29 mouse cellular contexts compared by ENCODE assay signal in genomic region chr12:87018756-87019155, GRCm38 (mm10). TPM values are rescaled to one million over a fixed set of nuclear protein-coding genes. Genes with fewer than 3 reads are reported as not detected.
DNase-seq lines count a peak whose midpoint lies in the region; TF ChIP-seq lines count a peak whose summit lies in the region.
"Had no signal": no experiment of that assay in that cellular context is flagged by ENCODE, and none has a peak within 500 bp of the region (broad histone marks: within the 10 kb centered on the region; RNA-seq: fewer than 3 reads in every experiment).

No protein-coding gene starts in this region.

- DNase-seq in gastrocnemius, adult 2 months: peak; percentile 47
- DNase-seq in gastrocnemius, postnatal 4 days (ENCODE audit: low spot score in 2 of 2): no peak
- DNase-seq in brain, adult 2 months (ENCODE audit: low read depth, low spot score): peak; percentile 65
- DNase-seq in cerebellum, adult 18-20 months: peak; percentile 70
- peak; percentile 90 to 95 for DNase-seq in cerebellum, postnatal 10 days
- no peak for DNase-seq in lung, adult 2 months
- DNase-seq in adrenal gland, postnatal 25 days: no peak
- DNase-seq: adrenal gland, postnatal 36 days; kidney, adult 2 months; kidney, postnatal 36 days; liver, postnatal 0 days; retina, postnatal 1 day; right cerebral cortex, postnatal 14 days; thymus, postnatal 14 days had no signal

- WGBS in lung, adult 2 months: 74% methylated on average over 2 of the region's 2 CpGs

- TF ChIP-seq POLR2A in lung, adult 2 months (IDR thresholded peaks at IDR 0.05; ENCODE audit: borderline replicate concordance, extremely low read depth, low read depth, low read length): no peak

- no peak for TF ChIP-seq CTCF in gastrocnemius, adult 2 months (IDR thresholded peaks at IDR 0.05)
- no peak for TF ChIP-seq CTCF in lung, adult 2 months (IDR thresholded peaks at IDR 0.05; ENCODE audit: insufficient read depth, low read length)

- no peak overlapping the region for H3K4me3 ChIP-seq in gastrocnemius, adult 2 months
- no peak overlapping the region for H3K4me3 ChIP-seq in lung, adult 2 months (replicated peaks; ENCODE audit: extremely low read depth, low read depth, low read length)
- H3K4me3 ChIP-seq: heart, embryonic 10.5 days; heart, embryonic 15.5 days; intestine, embryonic 15.5 days; layer of hippocampus, adult 2 months; left cerebral cortex, adult 2 months; liver, embryonic 12.5 days; midbrain, embryonic 15.5 days; neural tube, embryonic 15.5 days had no signal

- intact Hi-C loops in gastrocnemius, adult 2 months (cut with DNase I): no loop called here

- H3K4me1 ChIP-seq in lung, adult 2 months (ENCODE audit: control insufficient read depth, insufficient read depth, low read length): no peaks in the 10 kb centered on the region
- H3K4me1 ChIP-seq: heart, embryonic 10.5 days; heart, embryonic 15.5 days; intestine, embryonic 15.5 days; liver, embryonic 12.5 days; midbrain, embryonic 15.5 days; neural tube, embryonic 15.5 days had no signal

- H3K27ac ChIP-seq in gastrocnemius, adult 2 months: no peak overlapping the region
- H3K27ac ChIP-seq: heart, embryonic 10.5 days; heart, embryonic 15.5 days; hindbrain, postnatal 0 days; intestine, embryonic 15.5 days; layer of hippocampus, adult 2 months; left cerebral cortex, adult 2 months; liver, embryonic 12.5 days; macrophage; midbrain, embryonic 15.5 days; neural tube, embryonic 15.5 days had no signal

RNA-seq across cellular contexts. Expression of gene Tmem63c, which starts 2.4 kb away (rescaled TPM):
- total RNA-seq in gastrocnemius, adult 2 months (2021): not detected
- under 1 TPM; 0.10 to 0.16 TPM for total RNA-seq in gastrocnemius, postnatal 4 days (2021)
- polyA plus RNA-seq in lung, adult 2 months (2012; rRNA removed): 0.16 and 0.22 TPM in 2 replicates
- total RNA-seq in adrenal gland, postnatal 25 days (2021): 0.71 and 1.5 TPM in 2 replicates
- total RNA-seq: megakaryocyte-erythroid progenitor cell, adult 5-6 weeks had no signal
- polyA plus RNA-seq: liver, embryonic 12.5 days; liver, postnatal 0 days; macrophage had no signal

RNA-seq across cellular contexts. Expression of gene Zdhhc22, which starts 28.5 kb away (rescaled TPM):
- total RNA-seq in gastrocnemius, adult 2 months (2021): not detected
- not detected for total RNA-seq in gastrocnemius, postnatal 4 days (2021)
- polyA plus RNA-seq in lung, adult 2 months (2012; rRNA removed): 0.03 TPM in 1 of 2 replicates, not detected in the other
- total RNA-seq in adrenal gland, postnatal 25 days (2021): 0.86 and 1.9 TPM in 2 replicates
- total RNA-seq: heart, postnatal 25 days; megakaryocyte-erythroid progenitor cell, adult 5-6 weeks had no signal
- polyA plus RNA-seq: gonadal fat pad, adult 2 months; heart, embryonic 10.5 days; heart, embryonic 15.5 days; kidney, embryonic 16.5 days; liver, embryonic 12.5 days; liver, postnatal 0 days; lung, postnatal 0 days; macrophage had no signal

Comparison
In these comparisons a context has a peak if more than half of its experiments do, and no peak if none do; other contexts are left out.
1. DNase-seq: peak in gastrocnemius, adult 2 months (single experiment), brain, adult 2 months (single experiment), cerebellum, adult 18-20 months (2 of 2) and cerebellum, postnatal 10 days (2 of 2); none in gastrocnemius, postnatal 4 days (0 of 2), lung, adult 2 months (single experiment) and adrenal gland, postnatal 25 days (single experiment).